Mouse (Mus musculus): ENCODE measurements at regions not wholly inside any gene's neighbourhood (a gene's known extent, or its start where the extent isn't known, plus 50 kb on each side); places are given as distances from the start of the nearest gene placed in this dataset.

GRCm38 (mm10) chr1:95762244-95762643 lies 94.9 kb upstream of the St8sia4 start:
- peak; percentile 25 for DNase-seq

GRCm38 (mm10) chr1:95754071-95754915 lies 86.9 kb upstream of the St8sia4 start:
- DNase-seq: no peak

GRCm38 (mm10) chr1:95753517-95753916 lies 86.1 kb upstream of the St8sia4 start:
- DNase-seq: no peak

- DNase-seq: no peak
Measured at GRCm38 (mm10) chr1:95748940-95749339, 81.6 kb upstream of the St8sia4 start.

- no peak for DNase-seq
Measured at GRCm38 (mm10) chr1:95747287-95747686, 79.9 kb upstream of the St8sia4 start.

- no peak for DNase-seq
Measured at GRCm38 (mm10) chr1:95744446-95744845, 77.1 kb upstream of the St8sia4 start.

- no peak for DNase-seq
Measured at GRCm38 (mm10) chr1:95743334-95743733, 76.0 kb upstream of the St8sia4 start.

- no peak for DNase-seq
Measured at GRCm38 (mm10) chr1:95719449-95719848, 52.1 kb upstream of the St8sia4 start.

- DNase-seq: no peak
Measured at GRCm38 (mm10) chr1:95718794-95719193, 51.4 kb upstream of the St8sia4 start.
